Mouse (Mus musculus) adrenal gland, adult 18-20 months (tissue): ENCODE results near the gene Ecm1. TPM values are rescaled to one million over a fixed set of nuclear protein-coding genes. Genes with fewer than 3 reads are reported as not detected.

ENCODE experiments used
- DNase-seq, 2 experiments: peaks; one replicate each; pipeline ENCODE4 v3.0.0; 2021 to 2022; ENCODE audit warnings: low spot score in 2 of 2
- long read RNA-seq, 2 experiments: library from polyadenylated mRNA; stranded (forward); transcript quantifications; one replicate each; pipeline ENCODE4 v2.0.0; 2021
- total RNA-seq, 2 experiments: library from RNA; stranded (reverse); gene quantifications; 1 replicate in 1 of 2; 2 replicates in 1 of 2; pipeline ENCODE4 v1.2.3; 2021

Ecm1 gene
- total RNA-seq: 100 to 1,000 TPM; 427 to 665 TPM
- long read RNA-seq, experiment 1, transcript Ecm1-202 (11 exons, 1,900 nt): major isoform, 124 of 290 reads
- long read RNA-seq, experiment 1, transcript Ecm1-201 (11 exons, 1,894 nt): minor isoform, 55 of 290 reads
- long read RNA-seq, experiment 1, partial matches to known transcripts: 26 of 290 reads
- long read RNA-seq, experiment 1, other reads (novel, unspliced or antisense): 85 of 290 reads
- long read RNA-seq, experiment 2, transcript Ecm1-202 (11 exons, 1,900 nt): major isoform, 184 of 742 reads
- long read RNA-seq, experiment 2, transcript Ecm1-201 (11 exons, 1,894 nt): minor isoform, 77 of 742 reads
- long read RNA-seq, experiment 2, partial matches to known transcripts: 349 of 742 reads
- long read RNA-seq, experiment 2, other reads (novel, unspliced or antisense): 130 of 742 reads

GRCm38 (mm10) chr3:95739353-95740104 lies at the start of gene Ecm1:
Gene Ecm1, minus strand, starts transcription at chr3:95739569.
- DNase-seq: peak; percentile 75 to 88

GRCm38 (mm10) chr3:95785501-95785900 lies 46.1 kb upstream of the Ecm1 start:
- DNase-seq: no peak

GRCm38 (mm10) chr3:95771985-95772384 lies 32.6 kb upstream of the Ecm1 start:
- no peak for DNase-seq

GRCm38 (mm10) chr3:95765534-95765933 lies 26.2 kb upstream of the Ecm1 start:
- no peak for DNase-seq

GRCm38 (mm10) chr3:95763811-95764210 lies 24.4 kb upstream of the Ecm1 start:
- DNase-seq: no peak

- DNase-seq: no peak
These were observed 23.6 kb upstream of the Ecm1 start for GRCm38 (mm10) chr3:95762961-95763360.

- no peak for DNase-seq
These were observed 22.4 kb upstream of the Ecm1 start for GRCm38 (mm10) chr3:95761771-95762170.

GRCm38 (mm10) chr3:95760656-95761055 lies 21.3 kb upstream of the Ecm1 start:
- no peak for DNase-seq

- DNase-seq: no peak
These were observed 20.7 kb upstream of the Ecm1 start, which contains the start of gene Tars2 for GRCm38 (mm10) chr3:95760106-95760505. Gene Tars2, minus strand, starts transcription at chr3:95760206.

GRCm38 (mm10) chr3:95758467-95759218 lies 19.3 kb upstream of the Ecm1 start:
- no peak for DNase-seq

- no peak for DNase-seq
These were observed 17.4 kb upstream of the Ecm1 start for GRCm38 (mm10) chr3:95756808-95757207.

- peak; percentile 83 to 88 for DNase-seq
These were observed 15.2 kb upstream of the Ecm1 start for GRCm38 (mm10) chr3:95754345-95755206.

GRCm38 (mm10) chr3:95752935-95753334 lies 13.6 kb upstream of the Ecm1 start:
- no peak for DNase-seq

- no peak for DNase-seq
These were observed 1.0 kb upstream of the Ecm1 start for GRCm38 (mm10) chr3:95740406-95740805.

- no peak for DNase-seq
These were observed 4.2 kb downstream of the Ecm1 start for GRCm38 (mm10) chr3:95735071-95735670.

GRCm38 (mm10) chr3:95734092-95734702 lies 5.2 kb downstream of the Ecm1 start:
- DNase-seq: peak in 1 of 2 experiments; percentile 42

- DNase-seq: peak; percentile 39 to 58
These were observed 6.4 kb downstream of the Ecm1 start for GRCm38 (mm10) chr3:95732744-95733521.

GRCm38 (mm10) chr3:95732297-95732696 lies 7.1 kb downstream of the Ecm1 start:
- no peak for DNase-seq

- no peak for DNase-seq
These were observed 7.6 kb downstream of the Ecm1 start for GRCm38 (mm10) chr3:95731802-95732201.
